ENCODE assay signal across 8 mouse cellular contexts in the genomic region with DNA sequence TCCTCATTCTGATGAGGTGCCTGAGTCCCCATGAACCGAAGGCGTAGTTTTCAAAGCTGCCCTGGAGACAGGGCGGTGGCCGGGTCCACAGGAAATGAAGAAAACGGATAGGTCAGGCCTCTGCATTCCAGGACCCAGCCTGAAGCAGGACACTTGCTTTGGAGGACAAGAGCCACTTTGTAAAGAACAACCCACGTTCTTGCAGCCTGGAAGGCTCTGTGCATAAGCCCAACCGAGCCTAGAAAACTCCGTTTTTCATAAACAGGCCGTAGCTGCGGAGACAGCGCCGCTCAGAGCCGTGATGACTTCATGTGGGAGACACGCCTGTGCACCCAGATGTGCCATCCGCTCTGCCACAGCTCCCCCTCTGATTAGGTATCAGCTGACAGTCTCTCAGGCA.
DNase-seq lines count a peak whose midpoint lies in the region; ATAC-seq lines count a peak whose summit lies in the region.

No protein-coding gene starts in this region.

- H3K9me3 ChIP-seq in embryonic facial prominence, embryonic 11.5 days (replicated peaks; ENCODE audit: control insufficient read depth, low read length): no peaks in the 10 kb centered on the region
- peaks cover 4% of the 10 kb centered on the region; the same call in 1 of the 2 replicates for H3K9me3 ChIP-seq in limb, embryonic 13.5 days
- H3K9me3 ChIP-seq in midbrain, embryonic 11.5 days (ENCODE audit: control insufficient read depth, low read length): no peaks in the 10 kb centered on the region

- WGBS in embryonic facial prominence, embryonic 11.5 days: 36% methylated on average over 15 of the region's 15 CpGs
- WGBS in limb, embryonic 13.5 days: 65% methylated on average over 15 of the region's 15 CpGs
- 87% methylated on average over 15 of the region's 15 CpGs for WGBS in midbrain, embryonic 11.5 days

- no peaks in the 10 kb centered on the region for H3K4me1 ChIP-seq in embryonic facial prominence, embryonic 11.5 days (ENCODE audit: control insufficient read depth, insufficient read depth, low read length)
- peaks cover 15% of the 10 kb centered on the region; the same call in 1 of the 2 replicates for H3K4me1 ChIP-seq in limb, embryonic 13.5 days
- no peaks in the 10 kb centered on the region for H3K4me1 ChIP-seq in midbrain, embryonic 11.5 days (ENCODE audit: control insufficient read depth, insufficient read depth, low read length)

- DNase-seq in left cerebral cortex, adult 11 months (ENCODE audit: low spot score): peak; percentile 7
- DNase-seq in left cerebral cortex, postnatal 4 days: no peak
- DNase-seq in embryonic facial prominence, embryonic 11.5 days (ENCODE audit: low spot score): peak; percentile 19
- peak; percentile 41 to 49 for DNase-seq in heart, postnatal 36 days
- no peak for DNase-seq in frontal cortex, postnatal 25 days (ENCODE audit: low spot score in 2 of 2)
- DNase-seq in midbrain, embryonic 11.5 days (ENCODE audit: low spot score, missing footprints): no peak
- no peak for DNase-seq in frontal cortex, postnatal 10 days (ENCODE audit: low spot score in 2 of 2)

- no peaks in the 10 kb centered on the region for H3K36me3 ChIP-seq in embryonic facial prominence, embryonic 11.5 days (replicated peaks; ENCODE audit: control insufficient read depth, insufficient read depth, low read depth, low read length)
- H3K36me3 ChIP-seq in limb, embryonic 13.5 days: no peaks in the 10 kb centered on the region
- no peaks in the 10 kb centered on the region for H3K36me3 ChIP-seq in midbrain, embryonic 11.5 days (ENCODE audit: control insufficient read depth, insufficient read depth, low read length)

- no peaks in the 10 kb centered on the region for H3K27me3 ChIP-seq in embryonic facial prominence, embryonic 11.5 days (ENCODE audit: control insufficient read depth, insufficient read depth, low read length)
- no peaks in the 10 kb centered on the region for H3K27me3 ChIP-seq in limb, embryonic 13.5 days
- no peaks in the 10 kb centered on the region for H3K27me3 ChIP-seq in midbrain, embryonic 11.5 days (ENCODE audit: control insufficient read depth, insufficient read depth, low read length)

- ATAC-seq in embryonic facial prominence, embryonic 11.5 days (replicated peaks; ENCODE audit: insufficient number of reproducible peaks, low FRiP score, low TSS enrichment, low read depth): no peak
- ATAC-seq in limb, embryonic 13.5 days (ENCODE audit: low FRiP score, low read depth): 0 out of 2 replicates have a peak, but pooled peaks have one; percentile 36
- no peak for ATAC-seq in midbrain, embryonic 11.5 days (ENCODE audit: low FRiP score)

- H3K27ac ChIP-seq in embryonic facial prominence, embryonic 11.5 days (replicated peaks; ENCODE audit: low read depth, low read length): no peak overlapping the region
- peak overlapping the region; percentile 67 for H3K27ac ChIP-seq in limb, embryonic 13.5 days
- H3K27ac ChIP-seq in midbrain, embryonic 11.5 days (ENCODE audit: low read depth, low read length): no peak overlapping the region

- H3K4me3 ChIP-seq in embryonic facial prominence, embryonic 11.5 days (ENCODE audit: low read depth, low read length): no peak overlapping the region
- H3K4me3 ChIP-seq in limb, embryonic 13.5 days: no peak overlapping the region
- H3K4me3 ChIP-seq in midbrain, embryonic 11.5 days (ENCODE audit: low read depth, low read length): no peak overlapping the region

- H3K9ac ChIP-seq in embryonic facial prominence, embryonic 11.5 days (replicated peaks; ENCODE audit: low read length): peak overlapping the region; percentile 32; the same call in 1 of the 2 replicates
- no peak overlapping the region for H3K9ac ChIP-seq in limb, embryonic 13.5 days
- H3K9ac ChIP-seq in midbrain, embryonic 11.5 days (ENCODE audit: low read length): no peak overlapping the region

- intact Hi-C loops in left cerebral cortex, postnatal 4 days (cut with DNase I): no loop called here
- intact Hi-C loops in heart, postnatal 36 days (cut with DNase I): no loop called here

- no peak overlapping the region for H3K4me2 ChIP-seq in embryonic facial prominence, embryonic 11.5 days (ENCODE audit: low read depth, low read length)
- H3K4me2 ChIP-seq in limb, embryonic 13.5 days (replicated peaks): no peak overlapping the region
- H3K4me2 ChIP-seq in midbrain, embryonic 11.5 days: no peak overlapping the region

Comparison
In these comparisons a context has a peak if more than half of its experiments do, and no peak if none do; other contexts are left out.
1. DNase-seq: peak in left cerebral cortex, adult 11 months (single experiment), embryonic facial prominence, embryonic 11.5 days (single experiment) and heart, postnatal 36 days (2 of 2); none in left cerebral cortex, postnatal 4 days (single experiment), frontal cortex, postnatal 25 days (0 of 2), midbrain, embryonic 11.5 days (single experiment) and frontal cortex, postnatal 10 days (0 of 2).